Mouse (Mus musculus) brain, adult 2 months (tissue): ENCODE measurements around the gene Mindy1.
A peak's percentile ranks its signal among the peaks of the same experiment; 100 is the strongest.

Experiments
- DNase-seq: peaks from one replicate; pipeline ENCODE4 v3.0.0; 2011; ENCODE audit warnings: low read depth, low spot score

The Mindy1 gene

DNA sequence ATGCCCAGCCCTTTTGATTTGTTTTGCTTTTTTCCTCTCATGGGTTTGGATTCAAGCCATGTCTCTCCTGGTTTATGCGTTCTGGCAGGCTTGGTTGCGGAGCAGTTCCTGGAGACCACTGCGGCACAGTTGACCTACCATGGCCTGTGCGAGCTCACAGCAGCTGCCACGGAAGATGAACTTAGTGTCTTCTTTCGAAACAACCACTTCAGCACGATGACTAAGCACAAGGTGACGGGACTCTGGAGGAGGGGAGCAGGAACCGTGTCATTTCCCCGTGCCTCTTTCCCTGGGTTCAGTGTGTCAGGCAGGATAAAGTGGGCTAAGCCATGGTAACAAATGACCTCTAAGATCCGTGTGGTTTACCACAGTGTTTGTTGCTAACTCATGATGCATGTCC is 12.4 kb downstream of the Mindy1 start:
- peak; percentile 27 for DNase-seq

DNA sequence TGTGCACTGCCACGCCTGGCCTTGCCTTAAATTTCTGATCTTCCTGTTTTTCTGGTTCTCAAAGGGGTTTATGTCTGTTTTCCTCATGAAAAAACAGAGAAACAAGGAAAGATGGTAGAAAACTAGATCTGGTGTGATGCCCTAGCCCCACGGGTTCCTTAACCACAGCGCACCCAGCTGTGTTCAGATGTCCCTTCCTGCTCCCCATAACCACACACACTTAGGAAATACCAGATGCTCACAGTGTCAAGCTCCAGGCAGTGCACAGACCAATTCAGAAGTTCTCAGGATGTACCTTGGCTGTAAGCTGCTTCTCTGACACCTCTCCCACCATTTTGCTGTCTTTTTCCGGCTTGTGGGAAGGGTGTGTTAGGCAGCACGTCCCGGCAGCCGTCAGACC is 13.2 kb downstream of the Mindy1 start:
- DNase-seq = no peak

DNA sequence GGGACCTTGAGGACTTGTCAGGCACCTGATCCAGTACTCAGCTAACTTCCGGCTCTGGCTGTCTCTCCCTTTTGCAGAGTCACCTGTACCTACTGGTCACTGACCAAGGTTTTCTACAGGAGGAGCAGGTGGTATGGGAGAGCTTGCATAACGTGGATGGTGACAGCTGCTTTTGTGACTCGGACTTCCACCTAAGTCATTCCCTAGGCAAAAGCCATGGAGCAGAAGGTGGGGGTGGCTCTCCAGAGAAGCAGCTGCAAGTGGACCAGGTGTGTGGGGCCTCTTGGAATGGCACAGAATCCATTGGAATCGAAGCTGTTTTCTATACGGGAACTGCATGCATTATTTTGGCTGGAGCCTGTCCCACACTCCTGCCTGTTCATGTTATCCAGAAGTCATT is 13.6 kb downstream of the Mindy1 start:
- DNase-seq = no peak

DNA sequence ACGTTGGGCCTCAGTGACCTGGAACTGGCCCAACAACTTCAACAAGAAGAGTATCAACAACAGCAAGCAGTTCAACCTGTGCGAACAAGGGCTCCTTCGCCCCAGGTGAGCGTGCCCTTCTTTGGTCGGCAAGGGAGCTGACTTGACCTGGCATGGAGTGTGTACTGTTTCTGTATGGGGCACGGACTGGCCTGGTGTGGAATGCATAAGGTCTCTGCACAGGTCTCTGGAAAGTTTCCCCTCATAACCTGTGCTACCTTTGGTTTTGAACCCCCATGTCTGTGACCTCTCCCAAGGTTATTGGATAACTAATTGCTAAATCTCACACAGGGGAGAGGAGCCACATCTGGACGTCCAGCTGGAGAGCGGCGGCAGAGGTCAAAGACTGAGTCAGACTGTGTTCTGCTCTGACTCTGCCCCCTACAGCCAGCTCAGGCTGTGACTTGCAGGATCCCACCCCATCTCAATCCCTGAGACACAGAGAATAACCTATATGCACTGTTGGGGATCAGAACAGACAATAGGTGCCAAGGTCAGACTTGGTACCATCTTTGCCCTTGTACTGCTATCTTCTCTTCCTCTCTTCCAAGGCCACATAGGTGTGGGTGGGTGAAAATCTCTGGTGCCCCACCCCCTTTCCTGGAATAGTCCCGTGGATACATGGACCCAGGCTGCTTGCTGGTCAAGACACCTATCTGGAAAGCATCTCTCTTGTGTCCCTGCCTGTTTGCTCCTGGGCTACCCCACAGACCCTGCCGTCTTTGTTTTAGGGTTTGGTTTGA is 14.4 kb downstream of the Mindy1 start:
- DNase-seq = no peak

DNA sequence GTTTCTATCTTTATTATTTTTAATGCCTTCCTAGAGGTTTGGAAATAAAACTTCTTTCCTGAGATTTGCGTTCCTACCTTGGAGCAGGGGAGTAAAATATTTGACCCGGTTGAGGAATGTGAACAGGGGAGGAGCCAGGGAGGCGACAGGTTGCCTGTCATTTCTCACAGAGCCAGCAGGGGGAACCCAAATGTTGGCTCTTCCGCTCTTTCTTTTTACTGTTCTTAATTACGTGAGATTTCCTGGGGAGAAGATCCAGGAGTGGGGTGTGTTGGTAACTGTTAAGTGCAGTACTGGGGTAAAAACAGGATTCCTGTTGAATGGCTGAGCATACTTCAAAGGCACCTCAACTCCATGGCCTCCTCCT is 14.9 kb downstream of the Mindy1 start:
- peak; percentile 66 for DNase-seq

DNA sequence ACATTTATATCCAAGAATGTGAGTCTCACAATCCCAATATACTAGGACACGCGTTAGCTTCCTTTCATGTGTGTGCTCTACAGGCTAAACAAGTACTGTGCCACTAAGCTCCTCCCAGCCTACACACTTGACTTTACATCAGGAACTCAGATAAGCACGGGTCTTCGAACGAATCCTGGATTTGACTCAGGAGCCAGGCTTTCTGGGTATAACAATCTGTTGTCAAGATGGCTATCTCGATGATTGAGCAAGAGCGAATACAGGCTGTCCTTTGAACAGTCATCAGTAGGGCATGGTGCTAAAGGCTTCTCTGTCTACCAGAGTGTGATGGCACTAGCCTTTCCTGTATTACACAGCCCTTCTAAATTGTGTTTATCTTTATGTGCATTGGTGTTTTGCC is 16.9 kb downstream of the Mindy1 start:
- no peak for DNase-seq

DNA sequence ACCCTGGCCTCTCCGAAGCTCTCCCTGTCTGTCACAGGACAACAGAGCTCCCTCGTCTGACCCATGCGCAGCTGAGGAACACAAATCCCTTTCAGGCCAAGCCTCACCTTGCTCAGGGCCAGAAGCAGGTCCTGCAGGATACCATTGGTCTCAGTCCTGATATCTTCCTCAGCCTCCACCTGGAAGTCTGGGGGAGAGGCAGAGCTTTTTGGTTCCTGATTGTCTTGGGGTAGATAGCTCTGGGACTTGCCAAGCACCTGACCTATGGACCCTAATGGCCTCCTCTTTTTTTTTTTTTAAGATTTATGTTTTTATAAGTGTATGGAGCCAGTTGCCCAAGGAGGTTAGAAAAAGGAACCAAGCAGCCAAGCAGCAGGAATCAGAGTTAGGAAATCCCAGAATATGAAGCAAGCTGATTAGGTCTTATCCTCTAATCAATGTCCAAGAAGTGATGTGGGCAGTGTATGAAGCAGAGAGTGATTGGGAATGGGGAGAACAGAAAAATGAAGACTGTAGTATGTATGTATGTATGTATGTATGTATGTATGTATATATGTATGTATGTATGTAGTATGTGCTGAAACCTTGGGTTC is 20.2 kb downstream of the Mindy1 start:
- DNase-seq = no peak

DNA sequence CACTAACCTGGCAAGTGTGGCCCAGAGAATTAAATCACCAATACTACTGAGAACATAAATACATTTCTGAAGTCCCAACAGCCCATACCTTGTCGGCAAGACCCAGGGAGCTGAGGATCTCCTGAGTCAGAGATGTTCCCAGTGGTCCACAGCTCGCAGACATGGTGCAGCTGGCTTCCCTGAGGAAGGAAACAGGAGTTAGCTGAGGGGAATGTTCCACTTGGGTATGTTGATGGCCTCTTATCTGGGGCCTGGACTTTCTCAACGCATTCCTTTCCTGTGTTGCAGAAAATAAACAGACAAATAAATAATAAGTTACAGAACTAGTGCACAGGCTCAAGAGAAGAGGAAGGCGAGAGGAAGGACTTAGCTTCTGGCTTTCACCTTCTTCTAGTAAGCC is 25.1 kb downstream of the Mindy1 start:
- no peak for DNase-seq

DNA sequence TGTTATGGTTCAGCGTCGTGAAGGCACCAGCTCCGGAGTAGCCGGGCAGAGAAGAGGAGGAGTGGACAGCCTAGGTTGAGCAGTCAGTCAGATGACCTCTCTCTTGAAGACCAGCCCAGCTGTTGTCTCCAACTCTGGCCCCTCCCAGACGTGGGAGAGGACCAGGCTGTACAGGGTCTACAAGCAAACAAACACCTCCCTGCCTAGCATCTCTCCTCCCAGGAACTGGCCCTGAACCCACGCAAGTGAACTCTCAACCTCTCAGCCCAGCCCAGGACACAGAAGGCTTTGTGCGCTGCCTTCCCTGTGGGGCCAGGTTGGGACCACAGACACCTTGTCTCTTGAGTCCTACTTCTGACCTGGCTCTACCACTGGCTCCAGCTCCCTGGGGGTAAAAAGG is 26.0 kb downstream of the Mindy1 start, which contains the start of gene Anxa9:
Anxa9 (minus strand) TSS at position 77 of the 400 bp plus-strand sequence.
- DNase-seq = no peak

DNA sequence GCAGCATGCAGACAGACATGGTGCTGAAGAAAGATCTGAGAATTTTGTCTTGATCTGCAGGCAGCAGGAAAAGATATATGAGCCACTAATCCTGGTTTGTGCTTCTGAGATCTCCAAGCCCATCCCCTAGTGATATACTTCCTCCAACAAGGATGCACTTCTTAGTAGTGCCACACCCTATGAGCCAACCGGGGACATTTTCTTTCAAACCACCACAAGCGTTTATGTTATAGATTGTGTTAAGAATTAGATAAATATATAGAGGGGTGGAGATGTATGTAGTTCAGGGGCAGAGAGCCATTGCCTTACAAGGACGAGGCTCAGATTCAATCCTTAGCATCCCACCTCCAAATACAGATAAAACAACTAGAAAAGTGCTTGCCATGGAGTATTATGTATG is 29.4 kb downstream of the Mindy1 start:
- DNase-seq = no peak

DNA sequence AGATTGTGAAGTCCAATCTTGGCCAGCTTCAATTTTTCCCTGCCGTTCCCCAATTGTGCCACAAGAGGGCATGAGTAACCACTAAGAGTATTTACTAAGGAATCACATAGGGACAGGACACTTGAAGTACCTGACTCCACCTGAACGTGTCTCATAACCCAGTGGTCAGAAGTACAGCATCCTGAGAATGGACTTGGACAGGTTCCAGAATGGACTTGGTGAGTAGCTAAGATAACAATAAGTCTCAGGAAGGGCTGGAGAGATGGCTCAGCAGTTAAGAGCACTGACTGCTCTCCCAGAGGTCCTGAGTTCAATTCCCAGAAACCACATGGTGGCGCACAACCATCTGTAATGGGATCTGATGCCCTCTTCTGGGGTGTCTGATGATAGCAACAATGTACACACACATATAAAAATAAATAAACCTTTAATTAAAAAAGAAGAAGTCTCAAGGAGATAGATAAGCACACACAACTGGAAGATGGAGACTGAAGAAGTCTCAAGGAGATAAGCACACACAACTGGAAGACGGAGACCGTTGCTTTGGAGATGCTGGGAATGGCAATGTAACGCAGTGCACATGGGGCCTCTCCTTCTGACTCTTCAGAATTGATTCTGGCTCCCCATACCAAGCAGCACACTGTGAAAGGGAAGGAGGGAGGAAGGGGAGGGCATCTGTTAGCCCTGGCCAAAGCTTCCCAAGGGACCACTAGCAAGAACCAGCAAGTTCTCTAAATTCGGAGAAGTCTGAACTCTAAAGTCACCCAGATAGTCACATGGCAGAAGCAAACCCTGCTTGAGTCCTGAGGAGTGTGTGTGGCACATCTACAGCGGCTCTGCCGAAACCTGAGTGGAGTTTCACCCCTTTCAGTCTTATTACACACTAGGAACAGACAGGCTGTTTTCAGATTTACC is 30.1 kb downstream of the Mindy1 start:
- peak; percentile 85 for DNase-seq

DNA sequence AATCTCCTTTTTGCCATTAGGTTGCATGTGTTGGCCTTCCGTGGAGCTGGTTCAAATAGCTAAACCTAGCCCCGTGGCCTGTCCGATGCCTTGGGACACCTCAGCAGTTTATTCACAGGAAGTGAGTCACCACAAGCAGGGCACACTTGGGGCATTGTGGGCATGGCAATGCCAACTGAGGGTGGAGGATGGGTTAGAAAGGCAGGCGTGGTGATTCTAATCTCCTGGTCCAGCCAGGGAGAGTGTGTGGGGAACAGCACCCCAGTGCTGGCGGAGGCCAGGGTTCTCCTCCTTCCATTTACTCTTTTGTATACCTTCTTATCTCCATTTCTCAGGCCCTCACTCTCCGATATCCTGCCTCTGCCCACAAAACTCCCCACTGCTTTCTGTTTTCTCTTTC is 31.5 kb downstream of the Mindy1 start:
- peak; percentile 34 for DNase-seq

DNA sequence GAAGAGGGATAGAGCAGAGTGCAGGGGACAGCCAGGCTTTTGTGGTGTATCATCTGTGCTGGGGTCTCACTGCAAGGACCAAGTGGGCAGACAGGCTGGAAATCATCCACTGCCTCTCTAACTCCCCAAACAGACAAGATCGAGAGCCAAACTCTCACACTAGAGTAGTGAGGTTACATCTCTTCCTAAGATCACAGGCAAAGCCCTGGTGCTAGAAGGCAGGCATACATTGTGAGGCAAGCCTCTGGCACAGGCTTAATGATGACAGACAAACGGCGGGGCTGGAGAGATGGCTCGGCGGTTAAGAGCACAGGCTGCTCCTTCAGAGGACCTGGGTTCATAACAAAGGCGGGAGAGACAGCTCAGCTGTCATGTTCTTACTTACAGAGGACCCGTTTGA is 32.3 kb downstream of the Mindy1 start:
- DNase-seq = no peak

DNA sequence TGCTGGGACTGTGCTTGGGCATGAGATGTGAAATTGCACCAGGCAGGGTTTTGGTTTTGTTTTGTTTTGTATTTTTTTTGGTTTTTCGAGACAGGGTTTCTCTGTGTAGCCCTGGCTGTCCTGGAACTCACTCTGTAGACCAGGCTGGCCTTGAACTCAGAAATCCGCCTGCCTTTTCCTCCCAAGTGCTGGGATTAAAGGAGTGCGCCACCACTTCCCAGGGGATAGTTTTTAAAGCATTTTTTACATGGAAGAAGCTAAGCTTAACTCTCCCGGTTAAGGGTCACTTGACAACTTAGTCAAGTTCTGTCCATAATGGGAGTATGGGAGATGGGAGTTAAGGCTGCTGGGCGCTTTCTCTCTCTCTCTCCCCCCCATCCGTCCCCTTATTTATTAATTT is 32.9 kb downstream of the Mindy1 start:
- no peak for DNase-seq

DNA sequence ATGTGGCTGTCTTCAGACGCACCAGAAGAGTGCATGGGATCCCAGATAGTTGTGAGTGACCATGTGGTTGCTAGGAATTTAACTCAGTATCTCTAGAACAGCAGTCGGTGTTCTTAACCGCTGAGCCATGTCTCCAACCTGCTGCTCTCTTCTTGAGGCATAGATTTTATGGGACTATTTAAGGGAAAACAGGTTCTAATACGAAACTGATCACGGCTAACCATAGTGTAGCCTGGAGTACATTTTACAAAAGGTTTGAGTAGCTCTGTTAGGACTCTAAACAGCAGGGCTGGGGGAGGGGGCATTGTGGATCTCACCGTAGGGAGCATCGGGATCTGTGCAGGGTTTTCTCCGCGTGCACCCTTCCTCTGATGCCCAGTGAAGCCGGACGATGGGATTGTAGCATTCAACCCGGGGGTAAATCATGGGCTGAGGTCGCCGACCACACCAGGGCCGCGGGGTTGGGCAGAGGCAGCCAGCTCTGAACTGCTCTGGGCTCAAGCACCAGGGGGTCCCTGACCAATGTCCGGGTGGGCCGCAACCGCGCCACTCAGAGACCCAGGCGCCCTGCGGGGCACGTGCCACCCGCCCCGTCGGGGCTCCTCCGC is 33.4 kb downstream of the Mindy1 start, which contains the start of gene Cers2:
Cers2 (plus strand) TSS at position 306 of the 608 bp plus-strand sequence.
- no peak for DNase-seq

DNA sequence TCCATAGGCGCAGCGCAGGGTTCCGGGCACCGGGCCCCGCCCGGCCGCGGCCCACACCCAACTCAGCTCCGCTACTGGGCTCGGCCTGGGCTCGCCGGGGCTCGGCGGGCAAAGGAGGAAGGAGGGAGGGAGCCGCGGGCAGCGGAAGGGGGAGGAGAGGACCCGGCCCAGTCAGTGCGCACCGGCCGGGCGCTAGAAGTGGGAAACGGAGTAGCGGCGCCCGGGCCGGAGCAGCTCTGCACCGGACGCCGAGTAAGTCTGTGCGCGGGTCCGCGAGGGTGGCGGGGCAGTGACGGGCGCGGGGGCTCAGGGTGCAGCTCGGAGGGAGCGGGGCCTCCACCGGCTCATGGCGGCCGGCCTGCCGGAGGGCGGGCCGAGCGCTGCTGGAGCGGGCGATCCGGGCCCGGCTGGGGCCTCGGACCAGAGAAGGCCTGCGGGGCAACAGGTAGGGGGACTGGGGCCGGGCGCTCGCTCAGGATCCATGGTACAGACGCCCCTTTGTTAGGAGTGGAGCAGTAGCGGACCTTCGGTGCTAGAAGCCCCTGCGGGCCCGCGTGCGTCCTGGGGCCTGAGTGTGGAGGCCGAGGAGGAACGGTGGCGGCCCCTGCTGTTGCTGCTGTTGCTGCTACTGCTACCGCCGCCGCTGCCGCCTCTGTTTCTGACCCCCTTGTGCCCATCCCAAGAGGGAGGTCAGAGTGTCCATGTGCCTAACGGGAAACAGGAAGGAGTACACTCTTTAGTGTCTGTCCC is 34.1 kb downstream of the Mindy1 start:
- peak; percentile 82 for DNase-seq

DNA sequence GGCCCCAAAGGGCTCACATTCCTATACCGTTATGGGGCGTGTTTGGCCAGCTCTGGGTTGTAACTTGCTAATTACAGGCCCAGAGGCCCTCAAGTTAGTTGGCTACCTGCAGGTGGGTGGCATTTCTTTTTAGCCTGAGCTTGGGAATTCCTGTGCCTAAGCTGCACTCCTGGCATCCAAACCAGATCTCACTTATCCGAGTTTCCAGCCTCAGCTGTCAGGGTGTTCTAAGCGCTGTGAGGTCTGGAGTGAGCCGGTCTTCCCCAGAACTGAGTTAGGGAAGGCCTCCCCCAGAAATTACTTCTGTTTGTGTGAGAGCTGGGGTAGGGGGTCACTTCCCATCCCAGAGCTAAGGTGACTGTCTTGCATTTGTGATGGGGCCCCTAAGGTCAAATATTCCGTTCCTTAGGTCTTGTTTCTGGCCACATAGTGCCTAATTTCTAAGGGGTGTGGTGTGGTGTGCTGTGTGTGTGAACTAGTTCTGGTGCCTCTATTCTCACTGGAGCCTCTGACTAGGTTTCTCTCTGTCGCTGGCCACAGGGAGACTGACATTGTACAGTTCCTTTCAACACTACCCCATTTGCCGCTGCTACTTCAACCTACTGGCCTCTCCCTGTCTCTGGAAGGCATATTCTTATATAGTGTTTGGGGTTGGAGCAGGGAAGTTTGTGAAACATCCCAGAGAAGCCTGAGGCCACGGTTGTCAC is 34.9 kb downstream of the Mindy1 start:
- no peak for DNase-seq

DNA sequence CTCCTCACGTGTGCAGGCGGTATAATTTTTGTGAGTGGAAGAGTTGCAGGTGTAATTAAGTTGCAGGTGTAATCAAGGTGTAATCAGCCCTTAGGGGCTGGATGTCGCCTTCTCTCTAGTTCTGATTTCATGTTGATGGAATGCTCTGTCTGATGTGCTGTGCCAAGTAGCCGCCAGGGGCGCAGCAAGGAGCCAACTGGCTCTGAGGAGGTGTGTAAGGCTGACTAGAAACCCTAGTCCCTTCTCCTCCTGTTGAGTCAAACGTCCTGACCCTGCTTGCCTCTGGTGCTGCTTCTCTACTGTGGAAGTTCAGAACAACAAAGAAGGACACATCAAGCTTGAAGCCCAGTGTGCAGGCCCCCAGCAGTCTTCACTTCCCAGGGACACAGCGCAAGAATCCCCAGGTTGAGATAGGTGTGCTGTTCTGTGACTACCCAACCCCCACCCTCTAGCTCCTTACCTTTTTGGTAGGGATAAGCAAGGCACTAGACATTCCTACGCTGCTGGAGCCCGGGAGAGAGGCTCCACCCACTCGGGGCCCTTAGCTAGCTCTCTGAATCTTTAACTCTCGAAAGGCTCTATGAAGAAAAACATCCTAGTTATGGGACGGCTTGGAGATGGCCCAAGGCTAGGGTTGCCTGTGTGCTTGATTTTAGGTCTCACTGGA is 36.4 kb downstream of the Mindy1 start:
- DNase-seq = peak; percentile 76

DNA sequence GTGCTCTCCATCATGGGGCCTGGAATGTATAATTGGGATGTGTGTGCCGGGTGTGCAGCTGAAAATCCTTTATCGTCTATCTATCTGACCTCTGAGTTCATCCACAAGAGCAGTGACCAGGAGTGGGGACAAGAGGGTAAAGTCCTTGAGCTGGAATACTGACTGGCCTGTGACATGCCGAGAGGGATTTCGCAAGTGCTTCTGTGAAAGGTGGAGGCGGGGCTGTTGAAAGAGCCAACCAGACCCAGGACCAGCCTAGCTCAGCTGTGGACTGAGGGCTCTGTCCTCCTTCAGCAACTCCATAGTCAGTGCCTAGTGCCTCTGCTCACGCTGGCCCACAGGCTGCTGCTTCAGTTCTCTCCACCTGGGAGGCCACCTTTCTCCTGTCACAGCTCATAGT is 37.4 kb downstream of the Mindy1 start:
- peak; percentile 76 for DNase-seq

DNA sequence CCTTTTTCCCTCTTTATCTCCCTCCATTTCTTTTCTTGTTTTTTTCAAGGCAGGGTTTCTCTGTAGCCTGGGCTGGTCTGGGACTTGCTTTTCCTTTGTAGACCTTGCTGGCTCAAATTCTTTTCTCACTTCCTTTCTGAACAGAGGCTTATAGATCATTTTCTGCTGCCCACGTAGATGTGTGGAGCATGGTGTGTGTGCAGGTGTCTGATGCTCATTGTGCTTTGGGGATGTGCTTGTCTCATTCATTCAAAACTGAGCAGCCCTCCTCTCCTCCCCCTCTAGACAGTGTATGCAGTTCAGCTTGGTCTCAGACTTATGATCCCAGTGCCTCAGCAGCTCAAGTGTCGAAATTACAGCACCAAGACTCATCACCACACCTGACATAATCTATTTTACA is 38.0 kb downstream of the Mindy1 start:
- peak; percentile 14 for DNase-seq
